Mouse (Mus musculus) liver, embryonic 13.5 days (tissue): ENCODE measurements around the gene Rhobtb1. TPM values are rescaled to one million over a fixed set of nuclear protein-coding genes. Genes with fewer than 3 reads are reported as not detected.

Source experiments
- ATAC-seq: fragments of 200-750 bp; cut with Nextera tagmentation; 2 replicates; pipeline ENCODE4 v1.8.0; 2017; ENCODE audit warnings: low read depth, mild to moderate bottlenecking, moderate number of reproducible peaks, moderate library complexity
- DNase-seq: peaks from one replicate; pipeline ENCODE4 v3.0.0; 2022
- H3K27ac ChIP-seq: fragments of 300-500 bp; sonication (generic); 2 replicates; pipeline ENCODE4 v1.5.1; 2015; ENCODE audit warnings: moderate library complexity, mild to moderate bottlenecking, inconsistent platforms
- H3K27me3 ChIP-seq: fragments of 300-500 bp; sonication (generic); 2 replicates; pipeline ENCODE4 v1.6.1; 2015; ENCODE audit warnings: mild to moderate bottlenecking, inconsistent platforms
- H3K36me3 ChIP-seq: fragments of 300-500 bp; sonication (generic); 2 replicates; pipeline ENCODE4 v1.6.1; 2015; ENCODE audit warnings: mild to moderate bottlenecking, inconsistent platforms
- H3K4me1 ChIP-seq: fragments of 300-500 bp; sonication (generic); replicated peaks from 2 replicates; pipeline ENCODE4 v1.6.1; 2015; ENCODE audit warnings: inconsistent platforms
- H3K4me2 ChIP-seq: fragments of 300-500 bp; sonication (generic); 2 replicates; pipeline ENCODE4 v1.6.1; 2015; ENCODE audit warnings: inconsistent platforms, mild to moderate bottlenecking, moderate library complexity
- H3K4me3 ChIP-seq: fragments of 300-500 bp; sonication (generic); replicated peaks from 2 replicates; pipeline ENCODE4 v1.5.1; 2015; ENCODE audit warnings: mild to moderate bottlenecking, inconsistent platforms
- H3K9ac ChIP-seq: fragments of 300-500 bp; sonication (generic); 2 replicates; pipeline ENCODE4 v1.6.1; 2015; ENCODE audit warnings: mild to moderate bottlenecking, inconsistent platforms
- H3K9me3 ChIP-seq: fragments of 300-500 bp; sonication (generic); replicated peaks from 2 replicates; pipeline ENCODE4 v1.6.1; 2016; ENCODE audit warnings: inconsistent platforms
- WGBS: fragments of 180-500 bp; shearing (Covaris S2); methylation state at CpG from one replicate; pipeline ENCODE4 v1.1.7; 2015; ENCODE audit not compliant: insufficient replicate concordance; 5-methylcytosine and 5-hydroxymethylcytosine counted together
- polyA plus RNA-seq: library from polyadenylated mRNA; unstranded; fragments of >200 nt; fragmentation: Nextera tagmentation; extraction: Ambion mirVana; gene quantifications from 2 replicates; pipeline ENCODE4 v1.2.1, GENCODE M21; 2015

Gene Rhobtb1
- polyA plus RNA-seq, 1 experiment from 2014 or later: 7.2 TPM

- Histone ChIP-seq H3K4me2 (no peak overlapping the region), H3K27me3 (no peaks in the 10 kb centered on the region), H3K4me1 (no peaks in the 10 kb centered on the region), H3K9ac (no peak overlapping the region), H3K36me3 (no peaks in the 10 kb centered on the region), H3K9me3 (no peaks in the 10 kb centered on the region), H3K27ac (no peak overlapping the region), H3K4me3 (no peak overlapping the region)
- WGBS: 49% methylated on average over 10 of the region's 10 CpGs
- DNase-seq (no peak), ATAC-seq (no peak)
Observed at GRCm38 (mm10) chr10:69190434-69191160, 39.4 kb downstream of the Rhobtb1 start.

- H3K9me3 ChIP-seq: no peaks in the 10 kb centered on the region
- WGBS: 75% methylated on average over 5 of the region's 5 CpGs
- no peak for DNase-seq
- H3K4me1 ChIP-seq: no peaks in the 10 kb centered on the region
- no peaks in the 10 kb centered on the region for H3K36me3 ChIP-seq
- no peak overlapping the region for H3K4me2 ChIP-seq
- no peak overlapping the region for H3K9ac ChIP-seq
- H3K27ac ChIP-seq: no peak overlapping the region
- H3K4me3 ChIP-seq: no peak overlapping the region
- H3K27me3 ChIP-seq: no peaks in the 10 kb centered on the region
- ATAC-seq: no peak
Observed at GRCm38 (mm10) chr10:69192266-69192665, 41.0 kb downstream of the Rhobtb1 start.

- Histone ChIP-seq H3K27me3 (no peaks in the 10 kb centered on the region), H3K36me3 (no peaks in the 10 kb centered on the region), H3K4me2 (no peak overlapping the region), H3K9me3 (no peaks in the 10 kb centered on the region), H3K4me1 (no peaks in the 10 kb centered on the region), H3K27ac (no peak overlapping the region), H3K4me3 (no peak overlapping the region), H3K9ac (no peak overlapping the region)
- DNase-seq (no peak), ATAC-seq (no peak)
- 72% methylated on average over 10 of the region's 10 CpGs for WGBS
Observed at GRCm38 (mm10) chr10:69193721-69194120, 42.5 kb downstream of the Rhobtb1 start.

DNA sequence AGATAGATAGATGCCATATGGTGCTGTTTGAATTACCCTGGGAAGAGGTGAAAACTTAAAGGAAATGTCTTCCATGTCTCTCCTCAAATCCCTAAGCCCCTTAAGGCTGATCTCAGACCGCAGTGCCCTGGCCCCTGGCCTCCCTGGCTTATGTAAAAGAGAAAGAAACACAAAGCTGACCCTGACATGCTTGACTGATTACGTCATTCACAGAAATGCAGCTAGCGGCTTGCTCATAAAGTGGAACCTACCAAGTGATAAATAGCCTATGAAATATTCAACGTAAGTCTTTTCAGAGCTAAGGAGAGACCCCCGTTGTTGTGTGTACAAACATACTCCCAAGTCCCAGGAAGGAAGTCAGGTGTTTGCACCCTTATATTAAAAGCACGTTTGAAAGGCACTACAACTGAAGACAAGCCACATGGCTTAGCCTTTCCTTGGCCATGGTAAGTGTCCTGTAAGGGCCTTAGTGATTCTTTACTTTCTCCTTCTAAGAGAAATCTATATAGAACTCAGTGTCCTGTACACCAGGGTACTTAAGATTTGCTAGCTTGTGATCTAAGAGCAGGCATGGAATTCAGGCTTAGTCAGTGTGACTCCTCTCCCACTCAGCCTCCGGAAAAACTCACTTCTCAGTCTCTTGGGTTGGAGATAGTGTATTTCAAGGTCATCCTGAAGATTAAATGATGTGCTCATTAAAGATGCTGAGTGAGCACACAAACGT lies 53.6 kb downstream of the Rhobtb1 start:
- no peak overlapping the region for H3K9ac ChIP-seq
- 52% methylated on average over 8 of the region's 8 CpGs for WGBS
- ATAC-seq (no peak), DNase-seq (no peak)
- H3K4me3 ChIP-seq: no peak overlapping the region
- no peak overlapping the region for H3K27ac ChIP-seq
- H3K9me3 ChIP-seq: no peaks in the 10 kb centered on the region
- no peak overlapping the region for H3K4me2 ChIP-seq
- no peaks in the 10 kb centered on the region for H3K27me3 ChIP-seq
- no peaks in the 10 kb centered on the region; the same call in 1 of the 2 replicates for H3K4me1 ChIP-seq
- no peaks in the 10 kb centered on the region for H3K36me3 ChIP-seq

DNA sequence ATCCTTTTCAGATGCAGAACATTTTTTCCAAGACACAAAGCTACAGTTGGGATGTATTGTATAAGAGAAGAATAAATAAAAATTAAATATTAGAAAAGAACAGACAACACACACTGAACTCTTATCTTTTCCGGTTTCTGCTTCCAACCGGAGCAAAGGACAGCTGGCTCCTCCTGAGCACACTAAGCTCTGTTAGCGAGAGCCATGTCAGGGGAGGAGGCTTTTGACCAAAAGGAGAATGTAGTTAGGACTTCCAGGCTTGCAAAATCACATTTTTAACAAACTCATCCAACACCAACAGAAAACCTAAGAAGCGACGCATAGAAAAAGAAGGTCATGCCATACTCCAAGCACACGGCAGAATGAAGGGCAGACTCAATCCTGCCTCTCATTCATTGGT lies 54.8 kb downstream of the Rhobtb1 start:
- no peak overlapping the region for H3K4me2 ChIP-seq
- H3K4me3 ChIP-seq: no peak overlapping the region
- H3K27me3 ChIP-seq: peaks cover under 1% of the 10 kb centered on the region
- no peak overlapping the region for H3K9ac ChIP-seq
- no peak overlapping the region for H3K27ac ChIP-seq
- no peak for ATAC-seq
- whole genome bisulfite sequencing: 71% methylated on average over 6 of the region's 6 CpGs
- peaks cover 2% of the 10 kb centered on the region; the same call in 1 of the 2 replicates for H3K4me1 ChIP-seq
- H3K9me3 ChIP-seq: no peaks in the 10 kb centered on the region
- 0 out of 2 replicates have a peak, but pooled peaks cover 2% of the 10 kb centered on the region for H3K36me3 ChIP-seq
- no peak for DNase-seq

- H3K9ac ChIP-seq: no peak overlapping the region
- H3K4me1 ChIP-seq: peaks cover 14% of the 10 kb centered on the region
- no peak for DNase-seq
- no peak overlapping the region for H3K4me2 ChIP-seq
- no peak overlapping the region for H3K27ac ChIP-seq
- WGBS: 56% methylated on average over 7 of the region's 7 CpGs
- peaks cover 15% of the 10 kb centered on the region for H3K27me3 ChIP-seq
- H3K4me3 ChIP-seq: no peak overlapping the region
- ATAC-seq: no peak
- 0 out of 2 replicates have a peak, but pooled peaks cover 2% of the 10 kb centered on the region for H3K36me3 ChIP-seq
- no peaks in the 10 kb centered on the region for H3K9me3 ChIP-seq
Observed at GRCm38 (mm10) chr10:69207481-69207880, 56.2 kb downstream of the Rhobtb1 start.

DNA sequence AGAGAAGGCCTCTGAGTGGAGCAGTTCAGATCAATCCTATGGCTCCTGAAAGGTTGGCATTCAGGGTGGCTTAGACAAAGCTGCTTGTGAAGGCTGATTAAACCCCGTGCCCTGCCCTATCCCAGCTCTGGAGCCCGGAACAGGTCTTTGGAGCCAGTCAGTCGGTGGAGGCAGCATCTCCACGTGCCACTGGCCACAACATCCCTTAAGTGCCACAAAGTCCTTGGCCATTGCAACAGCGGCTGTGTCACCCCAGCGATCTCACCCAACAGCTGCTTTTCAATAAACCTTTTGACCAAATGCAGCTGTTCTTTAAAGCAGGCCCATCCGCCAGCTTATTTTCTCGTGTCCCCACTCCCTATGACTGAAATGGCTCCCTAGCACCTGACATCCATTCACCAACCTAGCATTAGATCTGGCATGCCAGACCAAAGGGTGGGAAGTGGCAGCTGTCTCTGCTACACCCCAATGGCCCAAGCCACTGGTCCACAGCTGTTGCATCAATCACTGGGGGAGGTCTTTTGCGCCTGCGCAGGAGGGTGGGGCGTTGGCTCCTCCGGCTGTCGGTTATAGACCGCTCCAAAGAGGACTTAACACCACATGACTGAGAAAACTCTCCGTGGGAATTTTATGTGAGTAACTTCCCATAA lies 56.9 kb downstream of the Rhobtb1 start:
- ATAC-seq (no peak), DNase-seq (no peak)
- Histone ChIP-seq H3K9ac (no peak overlapping the region), H3K36me3 (0 out of 2 replicates have a peak, but pooled peaks cover 2% of the 10 kb centered on the region), H3K27ac (no peak overlapping the region), H3K4me1 (peaks cover 19% of the 10 kb centered on the region), H3K9me3 (no peaks in the 10 kb centered on the region), H3K4me3 (no peak overlapping the region), H3K27me3 (peaks cover 21% of the 10 kb centered on the region), H3K4me2 (no peak overlapping the region)
- WGBS: 72% methylated on average over 15 of the region's 15 CpGs

DNA sequence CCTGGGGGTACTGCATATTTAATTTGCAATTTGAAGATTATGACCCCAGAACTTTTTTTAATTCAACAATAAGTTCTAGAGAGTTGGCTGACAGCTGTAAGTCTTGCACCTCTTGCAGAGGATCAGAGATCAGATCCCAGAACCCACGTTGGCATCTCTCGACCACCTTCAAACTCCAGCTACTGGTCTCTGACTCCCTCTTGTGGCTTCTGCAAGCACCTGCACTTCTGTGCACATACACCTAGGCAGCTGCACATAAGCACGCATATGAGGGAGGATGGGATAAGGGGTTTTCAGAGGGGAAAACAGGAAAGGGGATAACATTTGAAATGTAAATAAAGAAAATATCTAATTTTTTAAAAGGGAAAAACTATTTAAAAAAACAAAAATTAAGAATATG lies 57.5 kb downstream of the Rhobtb1 start:
- Histone ChIP-seq H3K4me1 (peaks cover 24% of the 10 kb centered on the region), H3K36me3 (0 out of 2 replicates have a peak, but pooled peaks cover 2% of the 10 kb centered on the region), H3K9me3 (no peaks in the 10 kb centered on the region), H3K9ac (no peak overlapping the region), H3K4me3 (no peak overlapping the region), H3K27me3 (peaks cover 27% of the 10 kb centered on the region), H3K27ac (no peak overlapping the region), H3K4me2 (no peak overlapping the region)
- WGBS: 75% methylated on average over 3 of the region's 3 CpGs
- ATAC-seq (no peak), DNase-seq (no peak)

DNA sequence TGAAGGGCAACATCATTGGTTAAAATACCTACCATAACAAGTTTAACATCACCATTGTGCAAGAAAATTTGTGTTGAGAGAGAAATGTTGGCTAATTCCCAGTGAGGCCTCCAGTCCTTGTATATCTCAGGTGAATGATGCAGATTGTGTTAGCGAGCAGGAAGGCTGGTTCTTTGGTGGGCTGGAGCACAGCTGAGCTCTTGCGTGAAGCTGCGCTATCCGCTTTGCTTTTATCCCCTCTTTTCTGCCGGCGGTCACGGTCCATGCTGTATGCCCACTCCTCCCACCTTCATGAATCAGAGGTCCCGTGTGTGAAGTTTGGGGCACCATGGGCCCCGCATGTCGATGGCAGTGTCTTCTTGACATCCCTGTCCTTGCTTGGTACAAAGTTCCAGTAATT lies 58.8 kb downstream of the Rhobtb1 start:
- DNase-seq: no peak
- 88% methylated on average over 10 of the region's 10 CpGs for WGBS
- ATAC-seq: no peak

GRCm38 (mm10) chr10:69210659-69211058 lies 59.4 kb downstream of the Rhobtb1 start:
- WGBS: 54% methylated on average over 5 of the region's 5 CpGs
- Histone ChIP-seq H3K27ac (no peak overlapping the region), H3K36me3 (0 out of 2 replicates have a peak, but pooled peaks cover 2% of the 10 kb centered on the region), H3K4me1 (peaks cover 33% of the 10 kb centered on the region), H3K27me3 (peaks cover 33% of the 10 kb centered on the region), H3K9ac (no peak overlapping the region), H3K9me3 (no peaks in the 10 kb centered on the region), H3K4me2 (no peak overlapping the region), H3K4me3 (no peak overlapping the region)
- ATAC-seq: no peak
- no peak for DNase-seq

More for the DNA sequence above, 58.8 kb downstream of the Rhobtb1 start:
- Histone ChIP-seq H3K9me3 (no peaks in the 10 kb centered on the region), H3K4me2 (no peak overlapping the region), H3K27ac (no peak overlapping the region), H3K9ac (no peak overlapping the region), H3K4me1 (peaks cover 33% of the 10 kb centered on the region), H3K4me3 (no peak overlapping the region), H3K27me3 (peaks cover 33% of the 10 kb centered on the region), H3K36me3 (0 out of 2 replicates have a peak, but pooled peaks cover 2% of the 10 kb centered on the region)

DNA sequence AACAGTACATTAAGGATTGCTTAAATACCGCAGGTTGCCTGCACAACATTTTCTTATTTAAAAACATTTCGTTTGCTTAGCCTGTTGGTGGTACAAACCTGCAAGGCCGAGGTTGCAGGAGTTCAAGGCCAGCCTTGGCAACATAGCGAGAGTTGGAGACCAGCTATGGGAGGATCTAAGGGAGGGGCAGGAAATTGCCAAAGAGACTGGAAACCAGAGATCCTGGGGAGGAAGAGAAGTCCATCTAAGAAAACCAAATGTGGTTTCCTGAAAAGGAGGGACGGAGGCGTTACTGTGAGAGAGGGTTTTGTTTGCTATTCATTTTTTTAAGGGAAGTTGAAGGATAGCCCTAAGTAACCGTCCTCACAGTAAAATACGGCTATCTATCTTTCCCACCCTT lies 60.3 kb downstream of the Rhobtb1 start:
- Histone ChIP-seq H3K27ac (peak overlapping the region; percentile 87; the same call in 1 of the 2 replicates), H3K9me3 (no peaks in the 10 kb centered on the region), H3K4me3 (peak overlapping the region; percentile 61), H3K36me3 (0 out of 2 replicates have a peak, but pooled peaks cover 2% of the 10 kb centered on the region), H3K4me2 (peak overlapping the region; percentile 75), H3K27me3 (peaks cover 33% of the 10 kb centered on the region), H3K9ac (peak overlapping the region; percentile 74; the same call in 1 of the 2 replicates), H3K4me1 (peaks cover 33% of the 10 kb centered on the region)
- 13% methylated on average over 8 of the region's 8 CpGs for WGBS
- DNase-seq: no peak
- no peak for ATAC-seq
